Mouse (Mus musculus) spleen, adult 12 weeks (tissue): ENCODE results near the gene Gm3573.
"Not testable (repeated sequence)": the region's sequence is repeated elsewhere in the genome, so short reads cannot be mapped to it uniquely, and the experiment has no call there.

Source experiments
- DNase-seq: peaks from one replicate; pipeline ENCODE4 v3.0.0; 2022; ENCODE audit warnings: low spot score

Gm3573 gene

DNA sequence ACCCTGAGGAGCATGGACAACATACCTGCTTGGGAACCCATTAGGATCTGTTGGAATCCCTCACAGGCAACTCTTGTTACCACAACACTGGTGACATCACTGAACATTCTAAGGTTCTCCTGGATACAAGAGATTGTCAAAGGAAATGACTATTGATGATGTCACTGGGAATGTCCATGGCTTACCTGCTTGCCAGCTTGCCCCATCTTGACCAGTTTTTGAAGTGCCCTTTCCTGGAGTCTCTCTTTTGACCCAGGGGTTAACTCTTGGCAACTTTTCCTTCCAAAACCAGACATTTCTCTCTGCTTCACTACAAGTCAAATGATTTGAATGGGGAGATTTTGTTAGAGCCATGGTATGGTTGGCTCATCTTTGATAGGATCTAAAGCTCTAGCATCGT is at the start of gene Gm3573:
Gene Gm3573 (minus strand): TSS at position 101 of the 400 bp plus-strand sequence.
- DNase-seq, result not testable (repeated sequence)

- DNase-seq, result not testable (repeated sequence)
These were observed 26.4 kb upstream of the Gm3573 start for GRCm38 (mm10) chr14:42216766-42217537.

DNA sequence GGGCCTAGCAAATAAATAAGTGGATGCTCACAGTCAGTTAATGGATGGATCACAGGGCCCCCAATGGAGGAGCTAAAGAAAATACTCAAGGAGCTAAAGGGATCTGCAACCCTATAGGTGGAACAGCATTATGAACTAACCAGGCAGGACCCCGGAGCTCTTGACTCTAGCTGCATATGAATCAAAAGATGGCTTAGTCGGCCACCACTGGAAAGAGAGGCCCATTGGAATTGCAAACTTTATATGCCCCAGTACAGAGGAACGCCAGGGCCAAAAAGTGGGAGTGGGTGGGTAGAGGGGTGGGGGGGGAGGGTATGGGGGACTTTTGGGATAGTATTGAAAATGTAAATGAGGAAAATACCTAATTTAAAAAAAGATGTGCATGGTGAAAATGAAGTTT is 6.7 kb downstream of the Gm3573 start:
- not testable (repeated sequence) for DNase-seq

- not testable (repeated sequence) for DNase-seq
These were observed 28.1 kb downstream of the Gm3573 start, which contains the start of gene Gm17027 for GRCm38 (mm10) chr14:42162522-42162921. Gm17027 (minus strand) TSS chr14:42162622.
